Mouse (Mus musculus) layer of hippocampus, adult 18-20 months (tissue): ENCODE results near the gene Atp2b1. TPM values are rescaled to one million over a fixed set of nuclear protein-coding genes. Genes with fewer than 3 reads are reported as not detected.
"Not testable (repeated sequence)": the region's sequence is repeated elsewhere in the genome, so short reads cannot be mapped to it uniquely, and the experiment has no call there.

ENCODE experiments used
- DNase-seq, 2 experiments: peaks; one replicate each; pipeline ENCODE4 v3.0.0; 2022; ENCODE audit warnings: low spot score in 2 of 2
- total RNA-seq, 2 experiments: library from RNA; stranded (reverse); gene quantifications; 2 replicates each; pipeline ENCODE4 v1.2.3; 2021

The Atp2b1 gene
- total RNA-seq, 2 experiments from 2014 or later: 905 to 1,057 TPM

GRCm38 (mm10) chr10:98962092-98962491 is 47.9 kb downstream of the Atp2b1 start:
- peak in 1 of 2 experiments; percentile 57 for DNase-seq

- DNase-seq: no peak
These were observed 52.4 kb downstream of the Atp2b1 start for GRCm38 (mm10) chr10:98966407-98967215.

GRCm38 (mm10) chr10:98967240-98967891 is 53.2 kb downstream of the Atp2b1 start:
- no peak for DNase-seq

- DNase-seq: no peak
These were observed 56.7 kb downstream of the Atp2b1 start for GRCm38 (mm10) chr10:98970917-98971316.

GRCm38 (mm10) chr10:98972359-98972758 is 58.2 kb downstream of the Atp2b1 start:
- no peak for DNase-seq

GRCm38 (mm10) chr10:98972912-98973605 is 58.9 kb downstream of the Atp2b1 start:
- no peak for DNase-seq

- DNase-seq: no peak
These were observed 60.4 kb downstream of the Atp2b1 start for GRCm38 (mm10) chr10:98974645-98975044.

GRCm38 (mm10) chr10:98975611-98976010 is 61.4 kb downstream of the Atp2b1 start:
- DNase-seq: no peak

GRCm38 (mm10) chr10:98976877-98977494 is 62.8 kb downstream of the Atp2b1 start:
- DNase-seq: no peak

GRCm38 (mm10) chr10:98978766-98979165 is 64.6 kb downstream of the Atp2b1 start:
- no peak for DNase-seq

GRCm38 (mm10) chr10:98979296-98979695 is 65.1 kb downstream of the Atp2b1 start:
- DNase-seq: no peak

GRCm38 (mm10) chr10:98979951-98980350 is 65.7 kb downstream of the Atp2b1 start:
- DNase-seq: no peak

GRCm38 (mm10) chr10:98991964-98992363 is 77.8 kb downstream of the Atp2b1 start:
- DNase-seq: no peak

GRCm38 (mm10) chr10:98993186-98993585 is 79.0 kb downstream of the Atp2b1 start:
- no peak for DNase-seq

GRCm38 (mm10) chr10:98995016-98995747 is 81.0 kb downstream of the Atp2b1 start:
- not testable (repeated sequence) for DNase-seq

- no peak for DNase-seq
These were observed 90.7 kb downstream of the Atp2b1 start for GRCm38 (mm10) chr10:99004866-99005265.

GRCm38 (mm10) chr10:99011084-99011483 is 96.9 kb downstream of the Atp2b1 start:
- no peak for DNase-seq

GRCm38 (mm10) chr10:99012086-99012485 is 97.9 kb downstream of the Atp2b1 start:
- no peak for DNase-seq

GRCm38 (mm10) chr10:99014737-99015136 is 100.5 kb downstream of the Atp2b1 start:
- peak in 1 of 2 experiments; percentile 66 for DNase-seq

GRCm38 (mm10) chr10:99016996-99017395 is 102.8 kb downstream of the Atp2b1 start:
- DNase-seq: no peak

GRCm38 (mm10) chr10:99027462-99027861 is 113.3 kb downstream of the Atp2b1 start:
- DNase-seq: no peak
